Mouse (Mus musculus): ENCODE measurements at regions not wholly inside any gene's neighbourhood (a gene's known extent, or its start where the extent isn't known, plus 50 kb on each side); places are given as distances from the start of the nearest gene placed in this dataset. TPM values are rescaled to one million over a fixed set of nuclear protein-coding genes. Genes with fewer than 3 reads are reported as not detected.
A peak's percentile ranks its signal among the peaks of the same experiment; 100 is the strongest.

- no peak overlapping the region for H3K4me3 ChIP-seq (replicated peaks; ENCODE audit: low read depth, low read length)
- no peak for TF ChIP-seq CTCF (IDR thresholded peaks at IDR 0.05; ENCODE audit: low read depth)
- H3K9me3 ChIP-seq (replicated peaks; ENCODE audit: low read length), result no peaks in the 10 kb centered on the region
- no peak overlapping the region for H3K4me2 ChIP-seq (ENCODE audit: low read length)
- H3K27ac ChIP-seq, result no peak overlapping the region
- no peak for ATAC-seq (replicated peaks; ENCODE audit: low FRiP score, low read depth)
- H3K9ac ChIP-seq (ENCODE audit: low read depth, low read length), result no peak overlapping the region
- 49% methylated on average over 6 of the region's 6 CpGs for WGBS
- DNase-seq (ENCODE audit: low spot score), result no peak
- H3K36me3 ChIP-seq (ENCODE audit: insufficient read depth, low read length), result no peaks in the 10 kb centered on the region
- H3K27me3 ChIP-seq (ENCODE audit: insufficient read depth, low read length), result no peaks in the 10 kb centered on the region
- no peaks in the 10 kb centered on the region for H3K4me1 ChIP-seq (replicated peaks; ENCODE audit: insufficient read depth, low read length)
Measured at GRCm38 (mm10) chr16:77675885-77676597, 74.1 kb upstream of the Gm11146 start.

GRCm38 (mm10) chr16:77671253-77671652 lies 69.4 kb upstream of the Gm11146 start:
- Histone ChIP-seq H3K4me1 (replicated peaks; ENCODE audit: insufficient read depth, low read length) (no peaks in the 10 kb centered on the region), H3K9ac (ENCODE audit: low read depth, low read length) (no peak overlapping the region), H3K4me2 (ENCODE audit: low read length) (no peak overlapping the region), H3K36me3 (ENCODE audit: insufficient read depth, low read length) (no peaks in the 10 kb centered on the region), H3K9me3 (replicated peaks; ENCODE audit: low read length) (no peaks in the 10 kb centered on the region), H3K27me3 (ENCODE audit: insufficient read depth, low read length) (no peaks in the 10 kb centered on the region), H3K4me3 (replicated peaks; ENCODE audit: low read depth, low read length) (no peak overlapping the region), H3K27ac (no peak overlapping the region)
- 93% methylated on average over 2 of the region's 2 CpGs for WGBS
- DNase-seq (ENCODE audit: low spot score) (no peak), ATAC-seq (replicated peaks; ENCODE audit: low FRiP score, low read depth) (no peak)
- no peak for TF ChIP-seq CTCF (IDR thresholded peaks at IDR 0.05; ENCODE audit: low read depth)

- no peak overlapping the region for H3K27ac ChIP-seq
- H3K4me1 ChIP-seq (replicated peaks; ENCODE audit: insufficient read depth, low read length), result no peaks in the 10 kb centered on the region; the same call in 1 of the 2 replicates
- WGBS, result 91% methylated on average over 4 of the region's 4 CpGs
- H3K9ac ChIP-seq (ENCODE audit: low read depth, low read length), result no peak overlapping the region
- H3K27me3 ChIP-seq (ENCODE audit: insufficient read depth, low read length), result no peaks in the 10 kb centered on the region
- H3K4me3 ChIP-seq (replicated peaks; ENCODE audit: low read depth, low read length), result no peak overlapping the region
- TF ChIP-seq CTCF (IDR thresholded peaks at IDR 0.05; ENCODE audit: low read depth), result no peak
- ATAC-seq (replicated peaks; ENCODE audit: low FRiP score, low read depth) (no peak), DNase-seq (ENCODE audit: low spot score) (no peak)
- H3K4me2 ChIP-seq (ENCODE audit: low read length), result no peak overlapping the region
- no peaks in the 10 kb centered on the region for H3K9me3 ChIP-seq (replicated peaks; ENCODE audit: low read length)
- H3K36me3 ChIP-seq (ENCODE audit: insufficient read depth, low read length), result no peaks in the 10 kb centered on the region
Measured at GRCm38 (mm10) chr16:77665781-77666180, 63.9 kb upstream of the Gm11146 start.

- Histone ChIP-seq H3K9ac (ENCODE audit: low read depth, low read length) (no peak overlapping the region), H3K4me3 (replicated peaks; ENCODE audit: low read depth, low read length) (no peak overlapping the region), H3K27me3 (ENCODE audit: insufficient read depth, low read length) (no peaks in the 10 kb centered on the region), H3K36me3 (ENCODE audit: insufficient read depth, low read length) (no peaks in the 10 kb centered on the region), H3K9me3 (replicated peaks; ENCODE audit: low read length) (no peaks in the 10 kb centered on the region), H3K27ac (no peak overlapping the region), H3K4me2 (ENCODE audit: low read length) (no peak overlapping the region), H3K4me1 (replicated peaks; ENCODE audit: insufficient read depth, low read length) (no peaks in the 10 kb centered on the region; the same call in 1 of the 2 replicates)
- WGBS, result 20% methylated on average over 4 of the region's 4 CpGs
- TF ChIP-seq CTCF (IDR thresholded peaks at IDR 0.05; ENCODE audit: low read depth), result no peak
- DNase-seq (ENCODE audit: low spot score), result peak; percentile 67
- peak; percentile 85 for ATAC-seq (replicated peaks; ENCODE audit: low FRiP score, low read depth)
Measured at GRCm38 (mm10) chr16:77662107-77662518, 60.2 kb upstream of the Gm11146 start.

- H3K4me2 ChIP-seq (ENCODE audit: low read length), result no peak overlapping the region
- 31% methylated on average over 3 of the region's 3 CpGs for WGBS
Measured at GRCm38 (mm10) chr16:77653306-77653705, 51.4 kb upstream of the Gm11146 start.

More at GRCm38 (mm10) chr16:77653306-77653705, 51.4 kb upstream of the Gm11146 start:
- no peak overlapping the region for H3K27ac ChIP-seq
- H3K9ac ChIP-seq (ENCODE audit: low read depth, low read length), result no peak overlapping the region
- H3K4me1 ChIP-seq (replicated peaks; ENCODE audit: insufficient read depth, low read length), result no peaks in the 10 kb centered on the region
- ATAC-seq (replicated peaks; ENCODE audit: low FRiP score, low read depth) (no peak), DNase-seq (ENCODE audit: low spot score) (peak; percentile 57)
- no peaks in the 10 kb centered on the region for H3K27me3 ChIP-seq (ENCODE audit: insufficient read depth, low read length)
- H3K4me3 ChIP-seq (replicated peaks; ENCODE audit: low read depth, low read length), result no peak overlapping the region
- H3K9me3 ChIP-seq (replicated peaks; ENCODE audit: low read length), result no peaks in the 10 kb centered on the region
- H3K36me3 ChIP-seq (ENCODE audit: insufficient read depth, low read length), result no peaks in the 10 kb centered on the region
- no peak for TF ChIP-seq CTCF (IDR thresholded peaks at IDR 0.05; ENCODE audit: low read depth)

Small RNAs in the stretch of these regions (microRNA-seq; reads per million reads assigned to microRNA genes)
- not detected for gene Gm25025

Data from kidney, postnatal 0 days (tissue).